Mouse (Mus musculus): ENCODE results near the gene Mxra8.

GRCm38 (mm10) chr4:155847591-155848352 lies 8.3 kb downstream of the Mxra8 start:
- TF ChIP-seq GATA1 (IDR thresholded peaks at IDR 0.05; ENCODE audit: low read length) (no peak), TAL1 (IDR thresholded peaks at IDR 0.05; ENCODE audit: low read length) (no peak)
